Comparison of ENCODE assay signal across 11 mouse cellular contexts in the genomic region with DNA sequence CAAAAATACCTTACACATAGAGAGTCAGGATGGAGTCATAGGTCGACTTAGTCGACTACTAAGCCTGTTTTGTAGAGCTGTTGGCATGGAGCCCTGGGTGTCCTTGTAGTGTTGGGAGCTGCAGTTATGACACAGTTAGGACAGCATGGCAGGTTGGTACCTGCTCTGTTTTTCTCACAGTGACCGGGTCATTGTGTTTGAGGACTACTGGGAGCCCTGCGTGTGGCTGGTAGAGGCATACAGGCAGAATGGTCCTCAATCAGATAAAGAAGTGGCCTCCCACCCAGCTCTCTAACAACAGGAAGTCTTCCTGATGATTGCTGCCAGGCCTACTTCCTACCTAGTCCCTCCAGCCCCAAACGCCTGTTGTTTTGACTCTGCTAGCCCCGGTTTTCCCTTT. TPM values are rescaled to one million over a fixed set of nuclear protein-coding genes. Genes with fewer than 3 reads are reported as not detected.
DNase-seq lines count a peak whose midpoint lies in the region; ATAC-seq and TF ChIP-seq lines count a peak whose summit lies in the region.
"Had no signal": no experiment of that assay in that cellular context is flagged by ENCODE, and none has a peak within 500 bp of the region (broad histone marks: within the 10 kb centered on the region; RNA-seq: fewer than 3 reads in every experiment).

No protein-coding gene starts in this region.

- no peaks in the 10 kb centered on the region for H3K9me3 ChIP-seq in neural tube, embryonic 13.5 days
- no peaks in the 10 kb centered on the region for H3K9me3 ChIP-seq in heart, postnatal 0 days (replicated peaks; ENCODE audit: control insufficient read depth, low read length)
- H3K9me3 ChIP-seq in forebrain, embryonic 14.5 days (replicated peaks; ENCODE audit: control insufficient read depth, low read length): no peaks in the 10 kb centered on the region

- 46% methylated on average over 6 of the region's 6 CpGs for WGBS in neural tube, embryonic 13.5 days
- 14% methylated on average over 6 of the region's 6 CpGs for WGBS in heart, postnatal 0 days
- WGBS in forebrain, embryonic 14.5 days: 64% methylated on average over 6 of the region's 6 CpGs

- ATAC-seq in neural tube, embryonic 13.5 days (ENCODE audit: low read depth): 0 out of 2 replicates have a peak, but pooled peaks have one; percentile 7
- peak; percentile 40; the same call in 1 of the 2 replicates for ATAC-seq in common myeloid progenitor, adult 5-6 weeks (replicated peaks; ENCODE audit: low read depth, poor library complexity, severe bottlenecking)
- ATAC-seq in heart, postnatal 0 days (ENCODE audit: insufficient read depth, low read depth): no peak
- ATAC-seq in forebrain, embryonic 14.5 days: no peak

- no peak for DNase-seq in neural tube, embryonic 10.5 days (ENCODE audit: extremely low spot score, low spot score)
- DNase-seq in heart, postnatal 0 days (ENCODE audit: low spot score): peak; percentile 34
- DNase-seq in kidney, postnatal 36 days: peak; percentile 78 to 83
- no peak for DNase-seq in cerebellum, adult 11 months
- DNase-seq in forebrain, embryonic 14.5 days (ENCODE audit: low spot score): no peak
- no peak for DNase-seq in layer of hippocampus, adult 2 months (ENCODE audit: low spot score in 2 of 2)
- DNase-seq: gastrocnemius, postnatal 10 days; midbrain, embryonic 14.5 days; thymus, adult 2 months had no signal

- no peak overlapping the region for H3K4me2 ChIP-seq in neural tube, embryonic 13.5 days
- no peak overlapping the region for H3K4me2 ChIP-seq in heart, postnatal 0 days (ENCODE audit: low read depth, low read length)
- H3K4me2 ChIP-seq in forebrain, embryonic 14.5 days (ENCODE audit: low read length): no peak overlapping the region

- no peaks in the 10 kb centered on the region for H3K36me3 ChIP-seq in neural tube, embryonic 13.5 days
- H3K36me3 ChIP-seq in heart, postnatal 0 days (replicated peaks; ENCODE audit: control insufficient read depth, insufficient read depth, low read length): peaks cover 2% of the 10 kb centered on the region; the same call in 1 of the 2 replicates
- H3K36me3 ChIP-seq in forebrain, embryonic 14.5 days (ENCODE audit: control insufficient read depth, insufficient read depth, low read length): no peaks in the 10 kb centered on the region

- H3K4me3 ChIP-seq in neural tube, embryonic 13.5 days: no peak overlapping the region
- H3K4me3 ChIP-seq in heart, postnatal 0 days (ENCODE audit: low read depth, low read length): no peak overlapping the region
- no peak overlapping the region for H3K4me3 ChIP-seq in forebrain, embryonic 14.5 days (ENCODE audit: low read depth, low read length)
- no peak overlapping the region for H3K4me3 ChIP-seq in layer of hippocampus, adult 2 months

- no peak overlapping the region for H3K27ac ChIP-seq in neural tube, embryonic 13.5 days (replicated peaks)
- H3K27ac ChIP-seq in heart, postnatal 0 days (ENCODE audit: low read depth): peak overlapping the region; percentile 49
- no peak overlapping the region for H3K27ac ChIP-seq in forebrain, embryonic 14.5 days (ENCODE audit: low read depth, low read length)
- H3K27ac ChIP-seq in layer of hippocampus, adult 2 months: no peak overlapping the region

- no peak for TF ChIP-seq EP300 in heart, postnatal 0 days (IDR thresholded peaks at IDR 0.05; ENCODE audit: low read depth)

- peaks cover 47% of the 10 kb centered on the region for H3K4me1 ChIP-seq in neural tube, embryonic 13.5 days (replicated peaks)
- H3K4me1 ChIP-seq in heart, postnatal 0 days (ENCODE audit: control insufficient read depth, insufficient read depth): peaks cover 39% of the 10 kb centered on the region
- peaks cover 23% of the 10 kb centered on the region for H3K4me1 ChIP-seq in forebrain, embryonic 14.5 days (ENCODE audit: control insufficient read depth, insufficient read depth, low read length)

- TF ChIP-seq CTCF in heart, postnatal 0 days (IDR thresholded peaks at IDR 0.05; ENCODE audit: low read depth): no peak
- TF ChIP-seq CTCF in layer of hippocampus, adult 2 months (conservative IDR thresholded peaks at IDR 0.05): no peak

- no peaks in the 10 kb centered on the region for H3K27me3 ChIP-seq in neural tube, embryonic 13.5 days
- no peaks in the 10 kb centered on the region for H3K27me3 ChIP-seq in heart, postnatal 0 days (ENCODE audit: control insufficient read depth, insufficient read depth, low read length)
- H3K27me3 ChIP-seq in forebrain, embryonic 14.5 days (replicated peaks; ENCODE audit: control insufficient read depth, insufficient read depth, low read length): no peaks in the 10 kb centered on the region

- no peak overlapping the region for H3K9ac ChIP-seq in neural tube, embryonic 13.5 days
- no peak overlapping the region for H3K9ac ChIP-seq in heart, postnatal 0 days (replicated peaks; ENCODE audit: low read depth, low read length)
- H3K9ac ChIP-seq in forebrain, embryonic 14.5 days (ENCODE audit: low read length): no peak overlapping the region

RNA-seq across cellular contexts. Expression of a gene that starts 20.2 kb away (rescaled TPM):
- polyA plus RNA-seq in neural tube, embryonic 13.5 days (2015; fragmentation: Nextera tagmentation; extraction: Ambion mirVana): 4.2 and 4.6 TPM in 2 replicates
- 100 and 111 TPM in 2 replicates for total RNA-seq in common myeloid progenitor, adult 5-6 weeks (2017)
- 22.2 and 41.9 TPM in 2 replicates for total RNA-seq in heart, postnatal 0 days (2014; rRNA removed; ENCODE audit: low replicate concordance)
- polyA plus RNA-seq in heart, postnatal 0 days (2015; fragmentation: Nextera tagmentation; extraction: Ambion mirVana): 5.7 and 7.1 TPM in 2 replicates
- polyA plus RNA-seq in forebrain, embryonic 14.5 days (2014; fragmentation: Nextera tagmentation; extraction: Ambion mirVana): 5.2 and 8.5 TPM in 2 replicates
- 100 to 1,000 TPM; 317 to 337 TPM for total RNA-seq in layer of hippocampus, adult 2 months (2021)

RNA-seq across cellular contexts. Expression of a gene that starts 47.7 kb away (rescaled TPM):
- 11.2 and 12.0 TPM in 2 replicates for polyA plus RNA-seq in neural tube, embryonic 13.5 days (2015; fragmentation: Nextera tagmentation; extraction: Ambion mirVana)
- 13.6 and 19.5 TPM in 2 replicates for total RNA-seq in common myeloid progenitor, adult 5-6 weeks (2017)
- total RNA-seq in heart, postnatal 0 days (2014; rRNA removed; ENCODE audit: low replicate concordance): 29.5 and 52.2 TPM in 2 replicates
- polyA plus RNA-seq in heart, postnatal 0 days (2015; fragmentation: Nextera tagmentation; extraction: Ambion mirVana): 17.2 and 19.7 TPM in 2 replicates
- 12.5 TPM in 2 replicates for polyA plus RNA-seq in forebrain, embryonic 14.5 days (2014; fragmentation: Nextera tagmentation; extraction: Ambion mirVana)
- 10 to 100 TPM; 20.6 to 21.9 TPM for total RNA-seq in layer of hippocampus, adult 2 months (2021)

Comparison
In these comparisons a context has a peak if more than half of its experiments do, and no peak if none do; other contexts are left out.
1. ATAC-seq: peak in neural tube, embryonic 13.5 days (single experiment) and common myeloid progenitor, adult 5-6 weeks (single experiment); none in heart, postnatal 0 days (single experiment) and forebrain, embryonic 14.5 days (single experiment).
2. DNase-seq: peak in heart, postnatal 0 days (single experiment) and kidney, postnatal 36 days (2 of 2); none in neural tube, embryonic 10.5 days (single experiment), cerebellum, adult 11 months (single experiment), forebrain, embryonic 14.5 days (single experiment) and layer of hippocampus, adult 2 months (0 of 2).